Comparison of ENCODE assay signal across 10 mouse cellular contexts in the genomic region with DNA sequence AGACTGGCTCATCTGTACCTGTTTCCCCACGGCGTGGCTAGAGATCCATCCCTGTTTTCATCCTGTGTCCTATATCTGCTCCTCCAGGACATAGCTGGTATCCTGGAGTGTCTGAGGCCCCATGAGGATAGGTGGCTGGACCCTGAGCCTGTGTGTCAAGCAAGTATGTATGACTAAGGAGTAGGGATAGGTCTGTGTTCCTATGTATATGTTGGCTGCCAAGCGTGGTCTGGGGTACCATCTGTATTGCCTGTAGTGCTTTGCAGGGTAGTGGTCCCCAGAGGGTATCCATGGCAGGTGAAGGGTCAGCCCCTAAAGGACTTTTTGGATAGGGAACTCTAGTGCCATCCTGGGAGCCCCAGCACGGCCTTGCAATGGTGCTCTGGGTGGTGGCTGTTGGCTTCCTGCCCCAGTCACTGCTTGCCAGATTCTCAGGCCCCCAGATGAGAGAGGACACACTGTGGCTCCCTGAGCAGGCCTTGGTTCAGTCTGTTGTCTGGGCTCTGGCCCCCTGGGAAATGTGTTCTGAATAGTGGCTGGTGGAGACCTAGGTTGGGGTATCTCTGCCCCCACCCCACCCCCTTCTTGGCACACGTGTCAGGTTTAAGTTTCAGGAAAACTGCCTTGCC. TPM values are rescaled to one million over a fixed set of nuclear protein-coding genes. Genes with fewer than 3 reads are reported as not detected.
DNase-seq lines count a peak whose midpoint lies in the region; ATAC-seq and TF ChIP-seq lines count a peak whose summit lies in the region.
"Had no signal": no experiment of that assay in that cellular context is flagged by ENCODE, and none has a peak within 500 bp of the region (broad histone marks: within the 10 kb centered on the region; RNA-seq: fewer than 3 reads in every experiment).

No protein-coding gene starts in this region.

- no peak for TF ChIP-seq POLR2A in ES-Bruce4 (IDR thresholded peaks at IDR 0.05; ENCODE audit: insufficient read depth, low read length)

- no peak for ATAC-seq in midbrain, embryonic 13.5 days
- ATAC-seq: Patski had no signal

- no peak overlapping the region for H3K9ac ChIP-seq in ES-Bruce4 (ENCODE audit: low read depth, poor library complexity, severe bottlenecking)
- H3K9ac ChIP-seq in midbrain, embryonic 13.5 days (replicated peaks) = peak overlapping the region; percentile 11; the same call in 1 of the 2 replicates

- WGBS in midbrain, embryonic 13.5 days = 87% methylated on average over 5 of the region's 5 CpGs

- peak; percentile 34 for DNase-seq in kidney, adult 18-20 months
- no peak for DNase-seq in kidney, adult 9 months
- DNase-seq in cerebellum, postnatal 25 days = peak; percentile 78 to 83
- DNase-seq in heart, postnatal 4 days = peak; percentile 70
- no peak for DNase-seq in left cerebral cortex, adult 9 months (ENCODE audit: low spot score in 2 of 2)
- DNase-seq in embryo, embryonic 10 days (ENCODE audit: low spot score) = no peak

- peak overlapping the region; percentile 5; the same call in 1 of the 2 replicates for H3K27ac ChIP-seq in ES-Bruce4 (ENCODE audit: insufficient read depth, low read length)
- H3K27ac ChIP-seq in midbrain, embryonic 13.5 days = no peak overlapping the region

- H3K4me1 ChIP-seq in ES-Bruce4 (ENCODE audit: control insufficient read depth, insufficient read depth, low read length) = peaks cover 5% of the 10 kb centered on the region
- H3K4me1 ChIP-seq in midbrain, embryonic 13.5 days (replicated peaks) = peaks cover 58% of the 10 kb centered on the region

- H3K36me3 ChIP-seq in ES-Bruce4 (ENCODE audit: control insufficient read depth, insufficient read depth, low read length, poor library complexity, severe bottlenecking) = no peaks in the 10 kb centered on the region
- no peaks in the 10 kb centered on the region for H3K36me3 ChIP-seq in midbrain, embryonic 13.5 days

- H3K27me3 ChIP-seq in ES-Bruce4 (ENCODE audit: control insufficient read depth, insufficient read depth, low read length, poor library complexity, severe bottlenecking) = no peaks in the 10 kb centered on the region
- H3K27me3 ChIP-seq in midbrain, embryonic 13.5 days = no peaks in the 10 kb centered on the region
- H3K27me3 ChIP-seq: Patski had no signal

- TF ChIP-seq EP300 in ES-Bruce4 (IDR thresholded peaks at IDR 0.05; ENCODE audit: insufficient read depth, low read depth, low read length) = no peak

- peak overlapping the region; percentile 93 for H3K4me2 ChIP-seq in midbrain, embryonic 13.5 days (replicated peaks)

- TF ChIP-seq CTCF in ES-Bruce4 (IDR thresholded peaks at IDR 0.05; ENCODE audit: low read depth, low read length) = no peak

- no peaks in the 10 kb centered on the region for H3K9me3 ChIP-seq in ES-Bruce4 (replicated peaks; ENCODE audit: control insufficient read depth, insufficient read depth, low read length, poor library complexity, severe bottlenecking)
- H3K9me3 ChIP-seq in midbrain, embryonic 13.5 days = peaks cover under 1% of the 10 kb centered on the region; the same call in 1 of the 2 replicates

- H3K4me3 ChIP-seq in ES-Bruce4 (ENCODE audit: low read depth, low read length) = no peak overlapping the region
- no peak overlapping the region for H3K4me3 ChIP-seq in midbrain, embryonic 13.5 days (replicated peaks)

RNA-seq across cellular contexts. Expression of a gene that starts 2.5 kb away (rescaled TPM):
- polyA plus RNA-seq in ES-Bruce4 (2011; ENCODE audit: insufficient read depth, insufficient read length, low read depth, missing spikeins) = 100 and 108 TPM in 2 replicates
- total RNA-seq in heart, postnatal 4 days (2021) = 10 to 100 TPM; 55.2 to 61.3 TPM
- polyA plus RNA-seq in midbrain, embryonic 13.5 days (2015; fragmentation: Nextera tagmentation; extraction: Ambion mirVana) = 17.2 and 17.4 TPM in 2 replicates

RNA-seq across cellular contexts. Expression of a gene that starts 26.3 kb away (rescaled TPM):
- not detected in 2 replicates for polyA plus RNA-seq in ES-Bruce4 (2011; ENCODE audit: insufficient read depth, insufficient read length, low read depth, missing spikeins)
- under 1 TPM in 1 of 2 experiments, not detected in 1; 0.29 TPM for total RNA-seq in heart, postnatal 4 days (2021)
- 0.20 TPM in 1 of 2 replicates, not detected in the other for polyA plus RNA-seq in midbrain, embryonic 13.5 days (2015; fragmentation: Nextera tagmentation; extraction: Ambion mirVana)
- total RNA-seq: gastrocnemius, adult 8-10 months had no signal
- polyA plus RNA-seq: Patski had no signal

RNA-seq across cellular contexts. Expression of a gene that starts 39.5 kb away (rescaled TPM):
- 87.1 and 96.6 TPM in 2 replicates for polyA plus RNA-seq in ES-Bruce4 (2011; ENCODE audit: insufficient read depth, insufficient read length, low read depth, missing spikeins)
- total RNA-seq in heart, postnatal 4 days (2021) = 1,000 to 10,000 TPM; 1,189 to 1,285 TPM
- 360 TPM in 2 replicates for polyA plus RNA-seq in midbrain, embryonic 13.5 days (2015; fragmentation: Nextera tagmentation; extraction: Ambion mirVana)

RNA-seq across cellular contexts. Expression of a gene that starts 45.6 kb away (rescaled TPM):
- polyA plus RNA-seq in ES-Bruce4 (2011; ENCODE audit: insufficient read depth, insufficient read length, low read depth, missing spikeins) = 78.5 and 79.5 TPM in 2 replicates
- 100 to 1,000 TPM; 301 to 312 TPM for total RNA-seq in heart, postnatal 4 days (2021)
- 31.0 and 35.1 TPM in 2 replicates for polyA plus RNA-seq in midbrain, embryonic 13.5 days (2015; fragmentation: Nextera tagmentation; extraction: Ambion mirVana)

RNA-seq across cellular contexts. Expression of a gene that starts 55.7 kb away (rescaled TPM):
- polyA plus RNA-seq in ES-Bruce4 (2011; ENCODE audit: insufficient read depth, insufficient read length, low read depth, missing spikeins) = 24.5 and 38.2 TPM in 2 replicates
- 10 to 100 TPM in 1 of 2 experiments, 1 to 10 TPM in 1; 9.4 to 10.3 TPM for total RNA-seq in heart, postnatal 4 days (2021)
- 21.3 and 21.6 TPM in 2 replicates for polyA plus RNA-seq in midbrain, embryonic 13.5 days (2015; fragmentation: Nextera tagmentation; extraction: Ambion mirVana)

Comparison
In these comparisons a context has a peak if more than half of its experiments do, and no peak if none do; other contexts are left out.
1. DNase-seq: peak in kidney, adult 18-20 months (single experiment), cerebellum, postnatal 25 days (2 of 2) and heart, postnatal 4 days (single experiment); none in kidney, adult 9 months (single experiment), left cerebral cortex, adult 9 months (0 of 2) and embryo, embryonic 10 days (single experiment).